Mouse (Mus musculus) colon, adult 2 months (tissue): ENCODE measurements around the gene Ccdc114. TPM values are rescaled to one million over a fixed set of nuclear protein-coding genes. Genes with fewer than 3 reads are reported as not detected.

Source experiments
- polyA plus RNA-seq: library from polyadenylated mRNA; depleted of rRNA; stranded (reverse); fragments of >200 nt; gene quantifications from 2 replicates; pipeline ENCODE4 v1.2.3, GENCODE M21; 2012; rRNA removed

Gene Ccdc114
- polyA plus RNA-seq, result 5.0 and 8.4 TPM in 2 replicates

GRCm38 (mm10) chr7:45923762-45924428, at the start of gene Ccdc114:
Ccdc114 (plus strand) TSS chr7:45924072.

GRCm38 (mm10) chr7:45878278-45878677, 45.6 kb upstream of the Ccdc114 start, which contains the start of gene Grin2d:
Grin2d (minus strand) TSS chr7:45878378.

GRCm38 (mm10) chr7:45896517-45897257, 27.2 kb upstream of the Ccdc114 start, which contains the start of the genes Syngr4 and Tmem143:
Syngr4 (minus strand) TSS chr7:45896714.
Tmem143 (plus strand) TSS chr7:45896941.

GRCm38 (mm10) chr7:45921242-45921621, 2.6 kb upstream of the Ccdc114 start, which contains the start of gene Emp3:
Emp3 (minus strand) TSS chr7:45921404.

Other genes starting within 250 kb of the Ccdc114 start
- 5.1 and 17.7 TPM in 2 replicates for gene Ntn5, start 240.1 kb upstream of the Ccdc114 start, polyA plus RNA-seq
- 0.63 and 0.67 TPM in 2 replicates for gene Sec1, start 229.7 kb upstream of the Ccdc114 start, polyA plus RNA-seq
- 9.5 and 19.2 TPM in 2 replicates for gene Car11, start 224.2 kb upstream of the Ccdc114 start, polyA plus RNA-seq
- 29.4 and 35.9 TPM in 2 replicates for gene Dbp, start 219.0 kb upstream of the Ccdc114 start, polyA plus RNA-seq
- gene Rpl18, start 208.6 kb upstream of the Ccdc114 start, polyA plus RNA-seq, result 2,262 and 2,660 TPM in 2 replicates
- 113 and 134 TPM in 2 replicates for gene Sphk2, start 206.1 kb upstream of the Ccdc114 start, polyA plus RNA-seq
- 572 and 657 TPM in 2 replicates for gene Fam83e, start 202.9 kb upstream of the Ccdc114 start, polyA plus RNA-seq
- gene Spaca4, start 198.3 kb upstream of the Ccdc114 start, polyA plus RNA-seq, result 0.24 and 0.36 TPM in 2 replicates
- gene Lmtk3, start 140.3 kb upstream of the Ccdc114 start, polyA plus RNA-seq, result 5.0 and 6.1 TPM in 2 replicates
- gene Sult2b1, start 139.4 kb upstream of the Ccdc114 start, polyA plus RNA-seq, result 36.4 and 39.2 TPM in 2 replicates
- gene Cyth2, start 109.5 kb upstream of the Ccdc114 start, polyA plus RNA-seq, result 58.1 and 61.0 TPM in 2 replicates
- 0.20 and 0.43 TPM in 2 replicates for gene Kcnj14, start 99.3 kb upstream of the Ccdc114 start, polyA plus RNA-seq
- 10.6 and 12.5 TPM in 2 replicates for gene Grwd1, start 93.1 kb upstream of the Ccdc114 start, polyA plus RNA-seq
- 211 and 311 TPM in 2 replicates for gene Kdelr1, start 51.3 kb upstream of the Ccdc114 start, polyA plus RNA-seq
- 5.3 and 8.1 TPM in 2 replicates for gene Grin2d, start 45.7 kb upstream of the Ccdc114 start, polyA plus RNA-seq
- 0.30 and 0.32 TPM in 2 replicates for gene Syngr4, start 27.4 kb upstream of the Ccdc114 start, polyA plus RNA-seq
- 53.2 and 56.2 TPM in 2 replicates for gene Tmem143, start 27.1 kb upstream of the Ccdc114 start, polyA plus RNA-seq
- gene Emp3, start 2.7 kb upstream of the Ccdc114 start, polyA plus RNA-seq, result 123 and 152 TPM in 2 replicates
- gene Abcc6, start 106.2 kb downstream of the Ccdc114 start, polyA plus RNA-seq, result 6.2 and 11.0 TPM in 2 replicates
- 30.6 and 33.7 TPM in 2 replicates for gene Nomo1, start 109.6 kb downstream of the Ccdc114 start, polyA plus RNA-seq
- 1.3 and 1.7 TPM in 2 replicates for gene Kcnj11, start 176.7 kb downstream of the Ccdc114 start, polyA plus RNA-seq